Mouse (Mus musculus) ES-Bruce4 (cell line): ENCODE measurements at regions not wholly inside any gene's neighbourhood (a gene's known extent, or its start where the extent isn't known, plus 50 kb on each side); places are given as distances from the start of the nearest gene placed in this dataset.

Source experiments
- H3K27ac ChIP-seq: 2 replicates; pipeline ENCODE4 v1.5.1; 2012; ENCODE audit warnings: low read length, inconsistent platforms; ENCODE audit not compliant: insufficient read depth
- H3K27me3 ChIP-seq: 2 replicates; pipeline ENCODE4 v1.6.1; 2012; ENCODE audit warnings: mild to moderate bottlenecking, low read length, inconsistent platforms; ENCODE audit not compliant: control insufficient read depth, poor library complexity, insufficient read depth, severe bottlenecking
- H3K36me3 ChIP-seq: 2 replicates; pipeline ENCODE4 v1.6.1; 2012; ENCODE audit warnings: inconsistent platforms, mild to moderate bottlenecking, low read length, moderate library complexity; ENCODE audit not compliant: control insufficient read depth, poor library complexity, insufficient read depth, severe bottlenecking
- H3K4me1 ChIP-seq: one replicate; pipeline ENCODE4 v1.8.1; 2011; ENCODE audit warnings: low read length; ENCODE audit not compliant: control insufficient read depth, insufficient read depth
- H3K4me3 ChIP-seq: 2 replicates; pipeline ENCODE4 v1.5.1; 2011; ENCODE audit warnings: low read depth, mild to moderate bottlenecking, low read length
- H3K9ac ChIP-seq: 2 replicates; pipeline ENCODE4 v1.6.1; 2012; ENCODE audit warnings: low read depth, mild to moderate bottlenecking, inconsistent platforms; ENCODE audit not compliant: poor library complexity, severe bottlenecking
- H3K9me3 ChIP-seq: replicated peaks from 2 replicates; pipeline ENCODE4 v1.6.1; 2012; ENCODE audit warnings: mild to moderate bottlenecking, low read length, inconsistent platforms; ENCODE audit not compliant: control insufficient read depth, poor library complexity, insufficient read depth, severe bottlenecking
- CTCF ChIP-seq: IDR thresholded peaks from one replicate; pipeline ENCODE4 v1.8.1; 2011; ENCODE audit warnings: low read depth, low read length
- EP300 ChIP-seq: IDR thresholded peaks from 2 replicates; pipeline ENCODE4 v1.6.1; 2011; ENCODE audit warnings: low read depth, low read length; ENCODE audit not compliant: insufficient read depth
- POLR2A ChIP-seq: IDR thresholded peaks from one replicate; pipeline ENCODE4 v1.8.1; 2011; ENCODE audit warnings: low read length; ENCODE audit not compliant: insufficient read depth

DNA sequence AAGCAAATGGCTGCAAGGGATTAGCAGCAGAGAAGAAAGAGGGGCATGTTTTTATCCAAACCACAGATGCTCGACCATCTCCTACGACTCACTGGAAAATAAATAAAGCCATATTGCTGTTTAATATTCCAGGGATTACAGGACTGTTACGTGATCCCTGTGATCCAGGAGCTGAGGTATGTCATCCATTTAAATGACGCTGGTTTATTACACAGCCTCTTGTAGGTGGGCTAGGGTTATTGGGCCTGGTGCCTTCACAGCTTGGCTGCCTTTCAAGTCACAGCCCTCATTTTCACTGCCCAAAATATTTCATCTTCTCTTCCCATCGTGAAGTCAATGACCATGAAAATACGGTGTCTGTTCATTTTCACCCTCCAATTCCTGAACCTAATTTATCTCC is 276.1 kb upstream of the Epha4 start:
- Histone ChIP-seq H3K27ac (no peak overlapping the region), H3K27me3 (no peaks in the 10 kb centered on the region), H3K4me3 (no peak overlapping the region), H3K36me3 (no peaks in the 10 kb centered on the region), H3K9me3 (no peaks in the 10 kb centered on the region), H3K9ac (no peak overlapping the region), H3K4me1 (no peaks in the 10 kb centered on the region)
- TF ChIP-seq CTCF (no peak), EP300 (no peak), POLR2A (no peak)

- TF ChIP-seq POLR2A (no peak), EP300 (no peak), CTCF (no peak)
- Histone ChIP-seq H3K27me3 (no peaks in the 10 kb centered on the region), H3K9me3 (no peaks in the 10 kb centered on the region; the same call in 1 of the 2 replicates), H3K4me1 (no peaks in the 10 kb centered on the region), H3K36me3 (no peaks in the 10 kb centered on the region), H3K27ac (no peak overlapping the region), H3K9ac (no peak overlapping the region), H3K4me3 (no peak overlapping the region)
These were observed 239.4 kb upstream of the Epha4 start for GRCm38 (mm10) chr1:77754326-77754725.

DNA sequence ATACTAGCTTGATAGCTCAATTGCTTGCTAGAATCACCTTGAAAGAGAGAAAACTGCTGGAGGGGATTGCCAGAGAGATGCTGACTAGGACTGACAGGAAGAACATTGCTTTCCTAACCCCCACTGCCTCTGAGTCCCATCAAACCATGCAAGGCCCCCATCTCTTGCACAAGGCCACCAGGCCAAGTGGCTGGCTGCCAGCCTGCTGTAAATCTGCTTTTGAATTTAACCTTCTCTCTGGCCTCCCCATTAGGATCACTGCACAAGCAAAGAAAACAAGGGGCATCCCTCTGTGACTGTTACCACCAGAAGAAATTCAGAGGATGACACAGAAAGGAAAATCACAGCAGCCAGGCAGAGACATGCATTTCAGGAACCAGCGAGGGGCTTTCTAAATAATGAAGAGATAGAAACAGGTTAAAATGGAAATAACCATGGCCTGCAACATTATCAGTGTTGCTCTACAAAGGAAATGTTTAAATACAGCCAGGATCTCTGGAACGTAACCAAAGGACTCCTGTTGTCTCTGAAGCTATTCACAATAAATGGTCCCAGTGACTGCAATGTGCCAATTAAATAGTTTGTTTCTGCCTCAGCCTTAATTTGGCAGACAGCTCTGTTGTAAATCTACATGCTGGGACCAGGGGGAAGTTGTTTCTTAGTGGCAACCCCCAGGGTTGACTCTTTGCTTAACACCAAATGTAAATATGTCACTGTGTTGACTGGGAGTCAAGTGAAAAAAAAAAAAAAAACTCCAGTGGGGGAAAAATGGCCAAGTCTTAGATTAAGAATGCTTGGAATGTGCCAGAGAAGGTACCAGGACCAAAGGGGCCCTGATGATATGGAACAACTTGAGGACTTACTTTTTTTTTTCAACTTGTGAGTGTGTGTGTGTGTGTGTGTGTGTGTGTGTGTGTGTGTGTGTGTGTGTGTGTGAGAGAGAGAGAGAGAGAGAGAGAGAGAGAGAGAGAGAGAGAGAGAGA is 233.9 kb upstream of the Epha4 start:
- H3K4me1 ChIP-seq = no peaks in the 10 kb centered on the region
- H3K27me3 ChIP-seq = no peaks in the 10 kb centered on the region
- TF ChIP-seq CTCF (no peak), EP300 (no peak), POLR2A (no peak)
- H3K36me3 ChIP-seq = no peaks in the 10 kb centered on the region
- no peak overlapping the region for H3K27ac ChIP-seq
- H3K9ac ChIP-seq = no peak overlapping the region
- H3K4me3 ChIP-seq = no peak overlapping the region
- no peaks in the 10 kb centered on the region for H3K9me3 ChIP-seq

- Histone ChIP-seq H3K36me3 (no peaks in the 10 kb centered on the region), H3K27me3 (no peaks in the 10 kb centered on the region), H3K9ac (no peak overlapping the region), H3K27ac (no peak overlapping the region), H3K9me3 (no peaks in the 10 kb centered on the region), H3K4me1 (no peaks in the 10 kb centered on the region), H3K4me3 (no peak overlapping the region)
- TF ChIP-seq POLR2A (no peak), CTCF (no peak), EP300 (no peak)
These were observed 217.2 kb upstream of the Epha4 start for GRCm38 (mm10) chr1:77732099-77732498.

- TF ChIP-seq EP300 (no peak), POLR2A (no peak), CTCF (no peak)
- H3K9ac ChIP-seq = no peak overlapping the region
- no peaks in the 10 kb centered on the region for H3K36me3 ChIP-seq
- no peaks in the 10 kb centered on the region for H3K4me1 ChIP-seq
- H3K9me3 ChIP-seq = no peaks in the 10 kb centered on the region
- H3K4me3 ChIP-seq = no peak overlapping the region
- no peaks in the 10 kb centered on the region; the same call in 1 of the 2 replicates for H3K27me3 ChIP-seq
- H3K27ac ChIP-seq = no peak overlapping the region
These were observed 212.7 kb upstream of the Epha4 start for GRCm38 (mm10) chr1:77727561-77727960.

- no peak overlapping the region for H3K9ac ChIP-seq
- no peaks in the 10 kb centered on the region for H3K4me1 ChIP-seq
- TF ChIP-seq POLR2A (no peak), CTCF (no peak)
- no peaks in the 10 kb centered on the region for H3K36me3 ChIP-seq
- no peaks in the 10 kb centered on the region; the same call in 1 of the 2 replicates for H3K27me3 ChIP-seq
- no peak overlapping the region for H3K27ac ChIP-seq
- H3K9me3 ChIP-seq = no peaks in the 10 kb centered on the region
- no peak overlapping the region for H3K4me3 ChIP-seq
These were observed 208.4 kb upstream of the Epha4 start for GRCm38 (mm10) chr1:77723246-77723645.
